Mouse (Mus musculus) left cerebral cortex, postnatal 25 days (tissue): ENCODE results near the gene Plcd1. TPM values are rescaled to one million over a fixed set of nuclear protein-coding genes. Genes with fewer than 3 reads are reported as not detected.

Experiments used
- DNase-seq, 2 experiments: peaks; one replicate each; pipeline ENCODE4 v3.0.0; 2022; ENCODE audit warnings: low spot score in 2 of 2, mixed read lengths in 1 of 2
- intact Hi-C: fragments of 180-260 bp; cut with DNase I; formaldehyde crosslinking; loops from one replicate; pipeline ENCODE4 v1.15.1; 2025
- microRNA-seq, 2 experiments: library from miRNA; unstranded; fragments of <30 nt; microRNA quantifications; one replicate each; pipeline ENCODE4 v1.2.0; 2022
- total RNA-seq, 2 experiments: library from RNA; stranded (reverse); gene quantifications; 2 replicates each; pipeline ENCODE4 v1.2.3; 2021

Gene Plcd1
- total RNA-seq, 2 experiments from 2014 or later: 9.7 to 10.8 TPM

DNA sequence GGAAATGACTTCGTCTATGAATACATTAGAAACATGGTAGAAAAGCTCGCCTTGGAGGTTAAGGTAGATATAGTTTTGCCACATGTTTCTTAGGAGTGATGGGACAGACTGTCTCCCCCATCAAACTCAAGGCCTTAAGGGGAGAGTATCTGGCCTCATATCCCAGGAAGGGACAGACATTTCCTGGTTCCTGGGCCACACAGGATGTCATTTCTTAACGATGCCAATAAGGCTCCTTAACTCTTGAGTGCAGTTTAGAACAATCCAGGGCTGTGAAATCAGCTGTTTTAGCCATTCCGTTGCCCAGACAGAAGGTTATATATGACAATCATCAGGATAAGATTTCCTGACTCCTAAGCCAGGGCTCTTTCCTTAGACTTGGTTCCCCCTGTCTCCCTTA is 62.3 kb downstream of the Plcd1 start:
- intact Hi-C loops: loop anchor here (2.0 kb wide), 1 partner anchor 104 kb away; the partner anchor contains the start of gene Ctdspl
- DNase-seq: no peak

DNA sequence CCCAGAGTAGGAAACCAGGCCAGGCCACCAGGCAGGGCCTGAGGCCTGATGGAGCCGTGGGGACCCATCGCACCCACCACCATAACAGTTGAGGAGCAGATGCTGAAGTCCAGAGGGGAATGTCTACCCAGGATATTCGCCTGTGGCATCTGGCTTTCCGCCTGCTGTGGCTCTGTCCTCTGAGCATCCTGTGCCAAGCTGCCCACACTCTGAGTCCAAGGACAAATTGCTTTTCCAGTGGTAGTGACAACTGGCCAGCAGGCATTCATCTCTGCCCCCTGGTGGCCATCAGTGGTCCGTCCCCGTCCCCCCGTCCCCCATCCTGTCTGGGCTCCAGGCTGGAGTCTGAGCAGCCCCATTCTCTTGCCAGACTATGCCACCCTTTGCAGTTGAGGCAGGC is 63.7 kb downstream of the Plcd1 start:
- peak; percentile 54 to 61 for DNase-seq
- intact Hi-C loops: loop anchor here (2.0 kb wide), 1 partner anchor 109 kb away; no protein-coding TSS in a partner anchor

DNA sequence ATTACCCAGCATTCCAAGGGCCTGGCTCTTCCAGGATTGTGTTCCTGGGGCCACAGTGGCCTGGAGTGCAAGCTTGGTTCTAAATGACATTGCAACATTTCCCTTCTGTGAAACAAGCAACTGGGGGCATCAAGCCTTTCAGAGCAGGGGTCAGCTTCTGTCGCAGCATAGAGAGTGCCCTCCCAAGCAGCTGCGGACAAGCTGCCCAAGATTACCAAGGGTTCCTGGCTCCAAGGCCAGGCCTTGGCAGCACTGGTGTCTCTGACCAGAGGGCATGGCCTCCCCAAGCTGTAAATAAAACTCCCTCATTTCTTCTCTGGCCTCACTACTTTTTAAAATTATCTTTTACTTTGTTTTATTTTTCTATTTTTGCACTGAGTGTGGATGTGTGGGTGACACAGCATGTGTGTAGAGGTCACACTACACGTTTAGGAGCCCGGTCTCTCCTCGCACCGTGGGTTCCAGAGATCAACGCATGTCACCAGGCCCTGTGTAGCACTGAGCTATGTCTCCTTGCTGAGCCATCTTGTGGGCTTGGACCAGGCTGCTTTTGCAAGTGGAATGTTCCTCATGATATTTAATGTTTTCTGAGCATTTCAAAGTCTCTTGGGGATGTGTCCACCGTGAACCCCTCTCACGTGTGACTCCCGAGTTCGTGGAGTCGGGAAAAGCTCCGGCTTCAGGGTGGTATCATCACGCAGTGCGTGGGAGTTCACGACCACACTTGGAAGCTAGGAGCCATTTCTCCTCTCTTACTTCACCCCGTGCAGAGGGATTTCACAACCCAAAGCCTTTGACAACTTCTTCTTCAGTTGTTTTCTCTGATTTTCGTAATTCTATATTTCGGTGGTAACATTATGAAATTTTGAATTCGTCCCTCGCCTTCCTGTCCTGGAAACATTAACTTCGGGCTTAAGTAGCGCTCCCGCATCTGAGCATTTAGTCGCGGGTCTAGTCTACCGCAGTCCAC is 64.8 kb downstream of the Plcd1 start:
- intact Hi-C loops: loop anchor here (2.0 kb wide), 1 partner anchor 108 kb away; no protein-coding TSS in a partner anchor
- DNase-seq: no peak

DNA sequence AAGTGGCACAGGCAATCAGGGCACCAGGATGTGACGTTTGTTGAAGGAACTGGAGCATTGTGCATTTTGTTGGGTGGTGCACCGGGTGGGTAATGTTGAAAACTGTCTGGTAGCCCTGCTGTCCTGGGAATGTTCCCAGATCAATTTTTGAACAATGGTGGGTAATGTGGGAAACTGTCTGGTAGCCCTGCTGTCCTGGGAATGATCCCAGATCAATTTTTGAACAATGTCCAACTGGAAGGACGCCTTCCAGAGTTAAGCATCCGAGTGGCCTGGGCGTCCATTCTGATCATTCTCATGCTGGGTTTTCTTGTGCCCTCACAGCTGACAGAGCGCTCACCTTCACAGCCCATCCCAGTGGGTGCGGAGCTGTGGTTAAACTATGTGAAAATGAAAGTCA is 66.0 kb downstream of the Plcd1 start:
- no peak for DNase-seq
- intact Hi-C loops: no loop called here

DNA sequence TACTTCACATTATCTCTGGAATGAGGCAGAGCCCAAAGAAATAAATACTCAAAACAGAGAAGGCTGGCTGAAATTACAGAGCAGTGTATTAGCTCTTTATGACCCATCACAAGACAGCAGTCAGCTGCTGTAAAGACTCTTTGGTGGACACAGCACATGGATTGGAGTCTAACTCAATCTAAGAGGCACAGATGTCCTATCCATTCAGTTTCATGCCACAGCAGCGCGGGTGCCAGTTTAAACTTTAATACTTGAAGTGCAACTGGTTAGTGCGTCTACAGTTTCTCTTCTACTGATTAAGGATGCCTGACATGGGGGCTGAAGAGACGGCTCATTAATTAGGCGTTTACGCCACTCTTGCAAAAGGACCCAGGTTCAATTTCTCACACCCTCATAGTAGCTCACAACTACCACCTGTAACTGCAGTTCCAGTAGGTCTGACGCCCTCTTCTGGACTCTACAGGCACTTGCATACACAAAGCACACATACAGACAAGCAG is 67.4 kb downstream of the Plcd1 start:
- intact Hi-C loops: no loop called here
- no peak for DNase-seq

DNA sequence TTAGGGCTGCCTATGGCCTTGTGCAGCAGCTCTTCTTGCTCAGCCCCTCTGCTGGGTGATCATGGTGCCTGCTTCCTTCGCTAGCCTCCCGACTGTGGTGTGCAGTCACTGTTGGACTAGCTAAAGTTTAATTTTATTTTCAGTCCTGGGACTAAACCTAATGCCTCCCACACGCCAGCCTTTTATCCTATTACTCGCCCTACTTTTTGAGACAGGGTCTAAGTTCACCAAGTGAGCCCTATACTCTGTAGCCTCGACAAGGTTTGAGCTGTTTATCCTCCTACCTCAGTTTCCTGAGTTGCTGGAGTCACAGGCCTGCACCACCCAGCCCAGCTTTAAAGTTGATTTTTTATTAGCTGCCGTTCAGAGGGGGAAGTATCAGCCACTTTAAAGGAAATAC is 68.0 kb downstream of the Plcd1 start:
- intact Hi-C loops: no loop called here
- no peak for DNase-seq

DNA sequence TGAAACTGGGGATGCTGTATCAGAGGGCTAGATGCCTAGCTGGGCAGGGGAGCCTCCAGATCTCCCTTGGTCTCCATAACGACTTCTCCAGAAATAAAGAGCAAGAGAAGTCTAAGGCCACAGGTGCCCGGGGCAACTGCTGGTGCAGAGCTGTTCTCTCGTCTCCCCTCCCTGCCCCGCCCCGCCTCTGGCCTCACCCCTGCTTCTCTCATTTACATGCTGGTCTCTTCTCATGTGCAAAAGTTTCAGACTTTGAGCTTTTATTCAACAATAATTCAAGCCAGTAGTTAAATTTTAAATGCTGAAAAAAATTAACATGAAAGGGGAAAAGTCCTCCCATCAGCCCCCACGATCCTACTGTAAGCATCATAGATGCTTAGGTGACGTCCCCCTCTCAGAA is 71.6 kb downstream of the Plcd1 start:
- DNase-seq: no peak
- intact Hi-C loops: no loop called here

Small RNA genes within 50 kb of the gene (microRNA-seq; reads per million reads assigned to microRNA genes)
- gene Mir26a-1: 5.9 to 8.4 reads per million in 2 experiments

Other genes starting within 250 kb of the Plcd1 start
- gene Ctdspl, start 167.0 kb downstream of the Plcd1 start, total RNA-seq: 10 to 100 TPM; 31.9 to 38.7 TPM
- 1 to 10 TPM; 3.3 to 6.0 TPM for gene Vill, start 40.7 kb downstream of the Plcd1 start, total RNA-seq
- gene Dlec1, start 9.0 kb upstream of the Plcd1 start, total RNA-seq: 1 to 10 TPM; 2.5 to 4.4 TPM
- gene Acaa1b, start 63.6 kb upstream of the Plcd1 start, total RNA-seq: 1 to 10 TPM; 1.3 to 1.9 TPM
- gene Gm47289, start 65.7 kb upstream of the Plcd1 start, total RNA-seq: not detected
- gene Slc22a13, start 115.6 kb upstream of the Plcd1 start, total RNA-seq: not detected
- 10 to 100 TPM; 28.0 to 31.4 TPM for gene Oxsr1, start 228.9 kb upstream of the Plcd1 start, total RNA-seq
- gene Acaa1a, start 246.2 kb upstream of the Plcd1 start, total RNA-seq: 10 to 100 TPM; 71.4 to 72.6 TPM
- 1 to 10 TPM; 5.4 to 7.3 TPM for gene Myd88, start 247.9 kb upstream of the Plcd1 start, total RNA-seq